Mouse (Mus musculus) kidney, adult 2 months (tissue): ENCODE measurements around the gene Mfsd10. TPM values are rescaled to one million over a fixed set of nuclear protein-coding genes. Genes with fewer than 3 reads are reported as not detected.
"Not testable (repeated sequence)": the region's sequence is repeated elsewhere in the genome, so short reads cannot be mapped to it uniquely, and the experiment has no call there.

Experiments
- DNase-seq: peaks from one replicate; pipeline ENCODE4 v3.0.0; 2021
- H3K27ac ChIP-seq: fragments of 200-500 bp; 2 replicates; pipeline ENCODE4 v1.5.1; 2012; ENCODE audit warnings: low read depth, low read length, control low read depth, inconsistent platforms; ENCODE audit not compliant: insufficient read depth
- H3K27me3 ChIP-seq: fragments of 200-500 bp; replicated peaks from 2 replicates; pipeline ENCODE4 v1.6.1; 2012; ENCODE audit warnings: mild to moderate bottlenecking, moderate library complexity, low read length, inconsistent platforms; ENCODE audit not compliant: control insufficient read depth, insufficient read depth
- H3K36me3 ChIP-seq: fragments of 200-500 bp; 2 replicates; pipeline ENCODE4 v1.6.1; 2012; ENCODE audit warnings: mild to moderate bottlenecking, moderate library complexity, low read length, inconsistent platforms; ENCODE audit not compliant: control insufficient read depth, insufficient read depth
- H3K4me1 ChIP-seq: fragments of 200-500 bp; 2 replicates; pipeline ENCODE4 v1.6.1; 2011; ENCODE audit warnings: low read length; ENCODE audit not compliant: control insufficient read depth, insufficient read depth
- H3K4me3 ChIP-seq: fragments of 200-500 bp; 2 replicates; pipeline ENCODE4 v1.5.1; 2011; ENCODE audit warnings: mild to moderate bottlenecking, low read depth, low read length, control low read depth; ENCODE audit not compliant: insufficient read depth
- CTCF ChIP-seq: fragments of 200-500 bp; conservative IDR thresholded peaks from 2 replicates; pipeline ENCODE4 v1.5.1; 2011; ENCODE audit warnings: low read depth, mild to moderate bottlenecking, control low read depth, low read length, moderate library complexity, mixed read lengths; ENCODE audit not compliant: insufficient read depth, insufficient read length
- POLR2A ChIP-seq: fragments of 200-500 bp; IDR thresholded peaks from one replicate; pipeline ENCODE4 v1.6.1; 2011; ENCODE audit warnings: low read depth, low read length, control low read depth
- WGBS: fragments of 180-500 bp; shearing (Covaris S2); methylation state at CpG from one replicate; pipeline ENCODE4 v1.1.7; 2018; 5-methylcytosine and 5-hydroxymethylcytosine counted together
- polyA plus RNA-seq: library from polyadenylated mRNA; depleted of rRNA; stranded (reverse); fragments of >200 nt; gene quantifications from 2 replicates; pipeline ENCODE4 v1.2.3, GENCODE M21; 2012

Mfsd10 gene
- polyA plus RNA-seq, 1 experiment = 55.6 TPM

DNA sequence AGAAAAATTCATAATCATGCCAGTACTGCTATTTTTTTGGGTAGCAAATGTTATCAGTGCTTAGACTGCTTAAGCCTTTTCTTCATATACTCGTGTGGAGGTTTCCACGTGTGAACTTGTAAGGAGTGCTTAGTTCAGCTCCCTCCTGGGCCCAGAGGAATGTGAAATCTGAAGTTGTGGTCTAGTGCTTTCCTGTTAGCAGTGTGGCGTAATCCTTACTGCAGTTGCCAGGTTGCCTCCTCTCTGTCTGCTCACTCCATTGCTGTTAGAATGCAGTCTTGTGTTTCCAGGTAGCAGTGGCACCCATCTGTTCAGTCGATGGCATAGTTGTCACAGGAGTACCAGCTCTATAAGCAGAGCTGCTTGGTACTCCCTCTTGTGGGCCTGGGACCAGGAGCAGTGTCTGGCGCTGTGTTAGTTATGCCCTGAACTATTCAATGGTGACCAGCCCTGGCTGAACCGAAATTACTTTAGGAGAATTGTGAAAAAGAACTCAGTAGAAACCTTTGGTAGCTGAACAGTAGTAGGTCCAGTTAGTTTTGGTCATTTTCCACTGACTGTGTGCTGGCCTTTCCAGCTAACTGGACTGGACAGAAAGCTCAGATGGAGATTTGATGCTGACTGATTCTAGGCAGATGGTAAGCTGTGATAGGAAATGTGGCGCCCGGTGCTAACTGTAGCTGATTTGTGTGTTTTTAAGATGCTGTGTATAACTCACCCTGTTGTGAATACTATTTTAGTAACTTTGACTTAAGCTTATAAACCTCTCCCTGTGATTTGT lies 29.7 kb downstream of the Mfsd10 start:
- peaks cover 1% of the 10 kb centered on the region for H3K36me3 ChIP-seq
- H3K4me3 ChIP-seq = no peak overlapping the region
- DNase-seq = no peak
- no peak overlapping the region for H3K27ac ChIP-seq
- H3K4me1 ChIP-seq = no peaks in the 10 kb centered on the region
- no peak for TF ChIP-seq POLR2A
- WGBS = 71% methylated on average over 8 of the region's 8 CpGs
- H3K27me3 ChIP-seq = no peaks in the 10 kb centered on the region

DNA sequence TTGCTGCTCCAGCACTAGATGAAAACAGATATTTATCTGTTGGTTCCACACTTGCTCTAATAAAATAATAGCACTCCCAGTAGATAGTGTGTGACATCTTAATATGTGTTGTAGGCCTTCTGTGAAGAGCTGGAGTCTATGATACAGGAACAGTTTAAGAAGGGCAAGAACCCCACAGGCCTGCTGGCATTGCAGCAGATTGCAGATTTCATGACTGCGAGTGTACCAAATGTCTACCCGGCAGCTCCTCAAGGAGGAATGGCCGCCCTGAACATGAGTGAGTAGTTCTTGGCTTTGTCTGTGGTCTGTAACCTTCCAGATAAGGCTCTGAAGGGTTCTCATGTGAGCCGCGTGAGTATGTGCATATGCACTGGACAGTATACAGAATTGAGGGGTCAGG lies 32.4 kb downstream of the Mfsd10 start:
- DNase-seq = no peak
- Histone ChIP-seq H3K27me3 (no peaks in the 10 kb centered on the region), H3K4me1 (no peaks in the 10 kb centered on the region), H3K4me3 (no peak overlapping the region), H3K27ac (no peak overlapping the region), H3K36me3 (peaks cover 1% of the 10 kb centered on the region)
- WGBS = 92% methylated on average over 5 of the region's 5 CpGs
- TF ChIP-seq CTCF (no peak), POLR2A (no peak)

DNA sequence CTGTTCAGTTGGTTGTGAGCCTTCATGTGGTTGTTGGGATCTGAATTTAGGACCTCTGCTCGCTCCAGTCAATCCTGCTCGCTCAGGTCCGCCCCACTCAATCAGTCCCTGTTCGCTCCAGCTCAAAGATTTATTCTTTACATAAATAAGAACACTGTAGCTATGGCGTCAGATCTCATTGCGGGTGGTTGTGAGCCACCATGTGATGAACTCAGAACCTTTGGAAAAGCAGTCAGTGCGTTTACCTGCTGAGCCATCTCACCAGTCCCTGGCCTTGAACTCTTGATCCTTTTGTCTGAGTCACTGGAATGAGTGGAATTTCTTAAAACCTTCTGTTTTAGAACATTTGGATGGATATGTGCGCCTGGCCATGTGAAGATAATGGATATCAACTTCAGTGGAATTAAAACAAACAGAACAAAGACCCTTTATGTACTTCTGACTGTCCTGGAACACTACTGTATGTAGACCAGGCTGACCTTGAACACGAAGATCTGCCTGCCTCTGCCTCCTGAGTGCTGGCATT lies 43.7 kb downstream of the Mfsd10 start:
- H3K27ac ChIP-seq = no peak overlapping the region
- TF ChIP-seq POLR2A = no peak
- no peak for TF ChIP-seq CTCF
- no peaks in the 10 kb centered on the region for H3K36me3 ChIP-seq
- WGBS = 97% methylated on average over 9 of the region's 9 CpGs
- no peaks in the 10 kb centered on the region for H3K27me3 ChIP-seq
- peaks cover 19% of the 10 kb centered on the region for H3K4me1 ChIP-seq
- no peak overlapping the region for H3K4me3 ChIP-seq
- no peak for DNase-seq

- 97% methylated on average over 6 of the region's 6 CpGs for WGBS
- Histone ChIP-seq H3K4me1 (peaks cover 15% of the 10 kb centered on the region), H3K27me3 (no peaks in the 10 kb centered on the region), H3K36me3 (no peaks in the 10 kb centered on the region), H3K27ac (no peak overlapping the region), H3K4me3 (no peak overlapping the region)
- TF ChIP-seq CTCF (no peak), POLR2A (no peak)
- DNase-seq = no peak
Measured at GRCm38 (mm10) chr5:34592666-34593065, 44.3 kb downstream of the Mfsd10 start.

DNA sequence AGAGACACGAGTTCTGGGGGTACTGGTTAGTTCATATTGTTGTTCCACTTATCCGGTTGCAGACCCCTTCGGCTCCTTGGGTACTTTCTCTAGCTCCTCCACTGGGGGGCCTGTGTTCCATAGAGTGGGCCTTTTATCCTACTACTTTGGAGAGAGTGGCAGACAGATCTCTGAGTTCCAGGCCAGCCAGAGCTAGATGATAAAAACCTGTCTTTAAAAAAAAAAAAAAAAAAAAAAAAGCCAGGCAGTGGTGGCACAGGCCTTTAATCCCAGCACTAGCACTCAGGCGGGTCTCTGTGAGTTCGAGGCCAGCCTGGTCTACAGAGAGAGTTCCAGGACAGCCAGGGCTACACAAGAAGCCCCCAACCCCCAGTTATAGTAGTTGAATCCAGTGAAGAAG lies 44.8 kb downstream of the Mfsd10 start:
- H3K27ac ChIP-seq, H3K36me3 ChIP-seq, DNase-seq, H3K4me3 ChIP-seq, H3K27me3 ChIP-seq: not testable (repeated sequence)
- WGBS = 88% methylated on average over 5 of the region's 5 CpGs
- H3K4me1 ChIP-seq = peaks cover 15% of the 10 kb centered on the region

GRCm38 (mm10) chr5:34591388-34592004 lies 45.5 kb downstream of the Mfsd10 start:
- no peak overlapping the region for H3K4me3 ChIP-seq
- TF ChIP-seq POLR2A = no peak
- no peak for TF ChIP-seq CTCF
- H3K36me3 ChIP-seq = no peaks in the 10 kb centered on the region
- H3K27me3 ChIP-seq = no peaks in the 10 kb centered on the region
- WGBS = 34% methylated on average over 5 of the region's 5 CpGs
- peaks cover 15% of the 10 kb centered on the region for H3K4me1 ChIP-seq
- peak overlapping the region; percentile 60 for H3K27ac ChIP-seq
- DNase-seq = peak; percentile 40

DNA sequence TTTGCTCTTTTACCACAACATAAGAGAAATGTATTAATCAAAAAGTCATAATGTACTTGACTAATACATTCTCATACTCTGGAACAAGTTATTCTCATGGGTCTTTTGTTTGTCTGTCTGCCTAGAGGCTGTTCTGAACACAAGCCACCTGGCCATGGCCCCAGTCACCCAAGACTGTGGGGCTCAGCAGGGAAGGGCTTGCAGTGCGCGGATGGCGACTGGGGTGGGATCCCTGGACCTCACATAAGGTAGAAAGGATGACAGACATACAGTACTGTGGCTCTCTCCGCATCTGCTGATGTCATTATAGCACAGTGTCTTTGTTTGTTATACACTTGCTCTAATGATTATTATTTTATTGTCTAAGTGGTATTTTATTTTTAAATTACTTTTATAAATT lies 46.3 kb downstream of the Mfsd10 start:
- H3K36me3 ChIP-seq = no peaks in the 10 kb centered on the region
- H3K4me1 ChIP-seq = peaks cover 15% of the 10 kb centered on the region
- no peak overlapping the region for H3K27ac ChIP-seq
- H3K4me3 ChIP-seq = no peak overlapping the region
- WGBS = 80% methylated on average over 4 of the region's 4 CpGs
- no peak for DNase-seq
- H3K27me3 ChIP-seq = no peaks in the 10 kb centered on the region
- TF ChIP-seq POLR2A (no peak), CTCF (no peak)
